Mouse (Mus musculus) liver, embryonic 16.5 days (tissue): ENCODE measurements around the gene Pmis2. TPM values are rescaled to one million over a fixed set of nuclear protein-coding genes. Genes with fewer than 3 reads are reported as not detected.

Experiments used
- ATAC-seq: fragments of 200-750 bp; cut with Nextera tagmentation; 2 replicates; pipeline ENCODE4 v1.8.0; 2017; ENCODE audit warnings: low read depth, mild to moderate bottlenecking, moderate number of reproducible peaks, moderate library complexity
- H3K27ac ChIP-seq: fragments of 300-500 bp; sonication (generic); 2 replicates; pipeline ENCODE4 v1.5.1; 2014; ENCODE audit warnings: mild to moderate bottlenecking, low read length
- H3K27me3 ChIP-seq: fragments of 300-500 bp; sonication (generic); 2 replicates; pipeline ENCODE4 v1.6.1; 2014; ENCODE audit warnings: low read depth, low read length, mixed read lengths; ENCODE audit not compliant: control insufficient read depth, insufficient read depth
- H3K36me3 ChIP-seq: fragments of 300-500 bp; sonication (generic); 2 replicates; pipeline ENCODE4 v1.6.1; 2014; ENCODE audit warnings: mild to moderate bottlenecking; ENCODE audit not compliant: control insufficient read depth, insufficient read depth
- H3K4me1 ChIP-seq: fragments of 300-500 bp; sonication (generic); 2 replicates; pipeline ENCODE4 v1.6.1; 2014; ENCODE audit warnings: low read depth, low read length, mixed read lengths; ENCODE audit not compliant: control insufficient read depth
- H3K4me2 ChIP-seq: fragments of 300-500 bp; sonication (generic); 2 replicates; pipeline ENCODE4 v1.6.1; 2014; ENCODE audit warnings: low read depth, low read length, mixed read lengths
- H3K4me3 ChIP-seq: fragments of 300-500 bp; sonication (generic); 2 replicates; pipeline ENCODE4 v1.5.1; 2014; ENCODE audit warnings: low read depth, mild to moderate bottlenecking, low read length
- H3K9ac ChIP-seq: fragments of 300-500 bp; sonication (generic); 2 replicates; pipeline ENCODE4 v1.6.1; 2014; ENCODE audit warnings: low read depth, low read length
- H3K9me3 ChIP-seq: fragments of 300-500 bp; sonication (generic); replicated peaks from 2 replicates; pipeline ENCODE4 v1.6.1; 2016; ENCODE audit warnings: low read length; ENCODE audit not compliant: control insufficient read depth
- WGBS: fragments of 180-500 bp; shearing (Covaris S2); extraction: QIAGEN DNeasy Blood & Tissue Kit; methylation state at CpG from one replicate; pipeline ENCODE4 v1.1.7; 2014; ENCODE audit not compliant: insufficient replicate concordance; 5-methylcytosine and 5-hydroxymethylcytosine counted together
- polyA plus RNA-seq: library from polyadenylated mRNA; unstranded; fragments of >200 nt; fragmentation: Nextera tagmentation; extraction: Ambion mirVana; gene quantifications from 2 replicates; pipeline ENCODE4 v1.2.1, GENCODE M21; 2015

Gene Pmis2
- polyA plus RNA-seq, result not detected in 2 replicates

DNA sequence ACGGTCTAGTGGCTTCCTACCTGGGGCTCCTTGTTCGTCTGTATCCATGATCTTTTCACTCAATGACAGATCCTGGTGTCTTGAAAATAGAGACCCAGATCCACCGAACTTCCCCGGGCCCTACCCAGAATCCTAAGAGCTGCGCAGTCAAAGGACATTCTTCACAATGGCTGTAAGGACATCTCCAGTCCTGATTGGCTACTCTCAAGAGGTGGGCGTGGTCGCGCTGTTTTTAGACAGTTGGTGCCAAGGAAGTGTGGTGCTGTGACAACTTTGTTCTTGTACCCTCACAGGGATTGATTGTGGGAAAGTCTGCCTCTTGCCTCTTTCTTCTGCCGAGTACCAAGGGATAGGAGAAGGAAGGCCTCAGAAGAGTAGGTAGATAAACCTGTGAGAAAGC is at the start of gene Pmis2:
Gene Pmis2 (minus strand): TSS at position 126 of the 400 bp plus-strand sequence.
- WGBS, result 60% methylated on average over 9 of the region's 9 CpGs
- Histone ChIP-seq H3K27ac (no peak within 1 kb of the TSS), H3K4me2 (no peak within 1 kb of the TSS), H3K4me1 (no peaks in the 10 kb centered on the region), H3K9ac (no peak within 1 kb of the TSS), H3K9me3 (no peaks in the 10 kb centered on the region), H3K27me3 (no peaks in the 10 kb centered on the region), H3K36me3 (no peaks in the 10 kb centered on the region), H3K4me3 (no peak within 1 kb of the TSS)
- ATAC-seq, result no peak

DNA sequence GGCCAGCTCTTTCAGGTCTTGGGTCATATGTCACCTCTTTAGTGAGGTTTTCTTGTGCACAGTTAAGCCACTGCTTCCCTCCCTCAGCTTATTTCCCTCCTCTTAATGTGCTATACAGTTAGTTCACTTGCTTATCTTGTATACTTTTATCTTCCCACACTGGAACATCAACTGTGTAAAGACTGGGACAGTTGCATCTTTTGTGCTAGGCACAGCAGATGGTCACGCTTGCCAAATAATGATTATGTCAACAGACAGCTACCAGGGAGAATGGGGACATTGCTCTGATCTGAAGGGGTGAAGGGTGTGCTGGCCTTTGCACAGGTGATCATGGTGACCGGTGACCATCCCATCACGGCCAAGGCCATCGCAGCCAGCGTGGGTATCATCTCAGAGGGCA is 48.3 kb upstream of the Pmis2 start:
- Histone ChIP-seq H3K9ac (no peak overlapping the region), H3K4me3 (no peak overlapping the region), H3K27ac (no peak overlapping the region), H3K4me2 (no peak overlapping the region), H3K36me3 (no peaks in the 10 kb centered on the region), H3K27me3 (peaks cover 16% of the 10 kb centered on the region; the same call in 1 of the 2 replicates), H3K9me3 (no peaks in the 10 kb centered on the region), H3K4me1 (peaks cover 13% of the 10 kb centered on the region)
- 72% methylated on average over 5 of the region's 5 CpGs for WGBS
- peak; percentile 40 for ATAC-seq

GRCm38 (mm10) chr7:30717716-30718046 is 46.3 kb upstream of the Pmis2 start:
- Histone ChIP-seq H3K4me2 (peak overlapping the region; percentile 70), H3K4me1 (peaks cover 13% of the 10 kb centered on the region), H3K9me3 (no peaks in the 10 kb centered on the region), H3K4me3 (peak overlapping the region; percentile 47), H3K9ac (no peak overlapping the region), H3K27ac (no peak overlapping the region), H3K36me3 (no peaks in the 10 kb centered on the region), H3K27me3 (peaks cover 16% of the 10 kb centered on the region; the same call in 1 of the 2 replicates)
- WGBS, result 12% methylated on average over 14 of the region's 14 CpGs
- no peak for ATAC-seq

DNA sequence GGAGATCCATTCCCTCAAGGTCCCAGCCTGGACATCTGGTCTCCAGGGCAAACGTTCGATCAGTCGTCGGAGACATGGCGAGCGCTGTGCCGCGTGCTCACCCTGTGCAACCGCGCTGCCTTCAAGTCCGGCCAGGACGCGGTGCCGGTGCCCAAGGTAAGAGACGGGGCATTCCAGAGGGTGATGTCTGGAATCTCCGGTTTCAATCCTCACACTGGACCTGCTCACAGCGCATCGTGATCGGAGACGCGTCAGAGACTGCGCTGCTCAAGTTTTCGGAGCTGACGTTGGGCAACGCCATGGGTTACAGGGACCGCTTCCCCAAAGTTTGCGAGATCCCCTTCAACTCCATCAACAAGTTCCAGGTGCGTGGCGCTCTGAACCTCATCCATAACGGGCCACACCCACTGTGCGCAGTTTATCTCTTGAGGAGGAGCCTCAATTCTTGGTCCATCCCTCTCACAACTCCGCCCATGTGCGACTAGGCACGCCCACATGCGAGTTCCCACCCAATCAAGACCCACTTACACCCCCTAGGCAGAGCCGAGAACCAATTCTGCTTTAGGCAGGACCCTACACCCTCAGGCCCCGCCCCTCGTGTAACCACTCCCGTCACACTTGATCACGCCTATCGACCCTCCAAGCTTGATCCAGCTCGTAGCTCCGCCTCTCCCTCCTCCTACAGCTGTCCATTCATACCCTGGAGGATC is 45.8 kb upstream of the Pmis2 start:
- Histone ChIP-seq H3K27me3 (peaks cover 16% of the 10 kb centered on the region; the same call in 1 of the 2 replicates), H3K9ac (no peak overlapping the region)

GRCm38 (mm10) chr7:30711942-30712341 is 40.5 kb upstream of the Pmis2 start, which contains the start of gene Atp4a:
Gene Atp4a, plus strand, starts transcription at chr7:30712209.
- ATAC-seq, result no peak
- Histone ChIP-seq H3K27me3 (peaks cover 14% of the 10 kb centered on the region; the same call in 1 of the 2 replicates), H3K36me3 (no peaks in the 10 kb centered on the region), H3K4me1 (peaks cover 2% of the 10 kb centered on the region), H3K27ac (no peak within 1 kb of the TSS), H3K9ac (no peak within 1 kb of the TSS), H3K9me3 (no peaks in the 10 kb centered on the region), H3K4me2 (no peak within 1 kb of the TSS), H3K4me3 (no peak within 1 kb of the TSS)
- 65% methylated on average over 3 of the region's 3 CpGs for WGBS

More for the DNA sequence above, 45.8 kb upstream of the Pmis2 start:
- no peak overlapping the region for H3K27ac ChIP-seq
- WGBS, result 3% methylated on average over 43 of the region's 43 CpGs
- no peaks in the 10 kb centered on the region for H3K36me3 ChIP-seq
- peak overlapping the region; percentile 47 for H3K4me3 ChIP-seq
- peak; percentile 91 for ATAC-seq
- H3K4me2 ChIP-seq, result peak overlapping the region; percentile 70
- H3K9me3 ChIP-seq, result no peaks in the 10 kb centered on the region
- peaks cover 13% of the 10 kb centered on the region for H3K4me1 ChIP-seq

DNA sequence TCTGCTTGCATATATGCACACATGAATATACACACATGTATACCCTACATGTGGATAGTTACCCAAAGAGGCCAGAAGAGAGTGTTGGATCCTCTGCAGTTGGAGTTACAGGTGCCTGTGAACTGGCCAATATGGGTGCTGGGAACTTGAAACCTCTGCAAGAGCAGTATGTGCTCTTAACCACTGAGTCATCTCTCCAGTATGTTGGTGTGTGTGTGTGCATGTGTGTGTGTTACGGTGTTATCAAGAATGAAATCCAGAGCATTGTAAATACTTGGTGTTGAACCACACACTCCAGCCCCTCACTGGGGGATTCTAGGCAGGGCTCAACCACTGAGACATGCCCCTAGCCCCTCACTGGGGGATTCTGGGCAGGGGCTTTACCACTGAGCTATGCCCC is 36.0 kb upstream of the Pmis2 start:
- H3K27me3 ChIP-seq, result no peaks in the 10 kb centered on the region
- ATAC-seq, result no peak
- no peak overlapping the region for H3K27ac ChIP-seq
- no peak overlapping the region for H3K9ac ChIP-seq
- H3K4me3 ChIP-seq, result no peak overlapping the region
- peaks cover 7% of the 10 kb centered on the region for H3K4me1 ChIP-seq
- WGBS, result 84% methylated on average over 1 of the region's 1 CpGs
- no peak overlapping the region for H3K4me2 ChIP-seq
- no peaks in the 10 kb centered on the region for H3K9me3 ChIP-seq
- no peaks in the 10 kb centered on the region for H3K36me3 ChIP-seq

GRCm38 (mm10) chr7:30706214-30706882 is 34.9 kb upstream of the Pmis2 start:
- 26% methylated on average over 8 of the region's 8 CpGs for WGBS
- Histone ChIP-seq H3K4me1 (peaks cover 7% of the 10 kb centered on the region), H3K4me3 (no peak overlapping the region), H3K4me2 (no peak overlapping the region; the same call in 1 of the 2 replicates), H3K27me3 (no peaks in the 10 kb centered on the region), H3K9ac (0 out of 2 replicates have a peak overlapping the region, but pooled peaks have one; percentile 15), H3K27ac (peak overlapping the region; percentile 51; the same call in 1 of the 2 replicates), H3K36me3 (no peaks in the 10 kb centered on the region), H3K9me3 (no peaks in the 10 kb centered on the region)
- ATAC-seq, result peak; percentile 87

- Histone ChIP-seq H3K9me3 (no peaks in the 10 kb centered on the region), H3K27ac (no peak within 1 kb of the TSS), H3K36me3 (no peaks in the 10 kb centered on the region), H3K4me1 (peaks cover 8% of the 10 kb centered on the region), H3K9ac (no peak within 1 kb of the TSS), H3K4me2 (no peak within 1 kb of the TSS), H3K4me3 (no peak within 1 kb of the TSS), H3K27me3 (no peaks in the 10 kb centered on the region)
- 35% methylated on average over 9 of the region's 9 CpGs for WGBS
- ATAC-seq, result peak; percentile 37; the same call in 1 of the 2 replicates
These were observed 27.2 kb upstream of the Pmis2 start, which contains the start of gene 2200002J24Rik for GRCm38 (mm10) chr7:30698589-30698988. Gene 2200002J24Rik, plus strand, starts transcription at chr7:30698926.

DNA sequence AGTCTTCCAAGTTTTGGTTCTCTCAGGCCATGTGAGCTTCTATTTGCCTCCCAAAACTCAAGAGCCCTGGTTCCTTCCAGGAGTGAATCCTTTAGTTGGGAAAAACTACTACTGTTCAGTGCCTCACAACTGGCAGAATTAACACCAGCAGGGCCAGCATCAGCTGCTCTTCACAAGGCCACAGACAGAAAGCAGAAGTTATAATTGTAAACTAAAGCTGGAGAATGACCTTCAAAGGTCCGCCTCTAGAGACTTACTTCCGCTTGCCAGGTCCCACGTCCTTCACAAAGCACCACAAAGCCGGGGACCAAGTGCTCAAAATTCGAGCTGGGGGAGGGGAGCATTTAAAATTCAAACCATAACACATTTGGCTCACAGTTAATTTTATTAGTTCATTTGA is 26.7 kb upstream of the Pmis2 start:
- ATAC-seq, result no peak
- no peak overlapping the region for H3K4me2 ChIP-seq
- H3K27me3 ChIP-seq, result no peaks in the 10 kb centered on the region
- H3K9me3 ChIP-seq, result no peaks in the 10 kb centered on the region
- no peaks in the 10 kb centered on the region for H3K36me3 ChIP-seq
- H3K4me1 ChIP-seq, result peaks cover 8% of the 10 kb centered on the region
- H3K27ac ChIP-seq, result no peak overlapping the region
- no peak overlapping the region for H3K9ac ChIP-seq
- WGBS, result 16% methylated on average over 5 of the region's 5 CpGs
- H3K4me3 ChIP-seq, result no peak overlapping the region
